Mouse (Mus musculus) layer of hippocampus, postnatal 10 days (tissue): ENCODE data around the gene Dnttip2. TPM values are rescaled to one million over a fixed set of nuclear protein-coding genes. Genes with fewer than 3 reads are reported as not detected.

ENCODE experiments used
- DNase-seq, 2 experiments: peaks; one replicate each; pipeline ENCODE4 v3.0.0; 2021; ENCODE audit warnings: low spot score in 2 of 2
- microRNA-seq, 2 experiments: library from miRNA; unstranded; fragments of <30 nt; microRNA quantifications; one replicate each; pipeline ENCODE4 v1.2.0; 2021
- total RNA-seq, 2 experiments: library from RNA; stranded (reverse); gene quantifications; 2 replicates each; pipeline ENCODE4 v1.2.3; 2021

Gene Dnttip2
- total RNA-seq, 2 experiments from 2014 or later, result 27.3 to 28.6 TPM

DNA sequence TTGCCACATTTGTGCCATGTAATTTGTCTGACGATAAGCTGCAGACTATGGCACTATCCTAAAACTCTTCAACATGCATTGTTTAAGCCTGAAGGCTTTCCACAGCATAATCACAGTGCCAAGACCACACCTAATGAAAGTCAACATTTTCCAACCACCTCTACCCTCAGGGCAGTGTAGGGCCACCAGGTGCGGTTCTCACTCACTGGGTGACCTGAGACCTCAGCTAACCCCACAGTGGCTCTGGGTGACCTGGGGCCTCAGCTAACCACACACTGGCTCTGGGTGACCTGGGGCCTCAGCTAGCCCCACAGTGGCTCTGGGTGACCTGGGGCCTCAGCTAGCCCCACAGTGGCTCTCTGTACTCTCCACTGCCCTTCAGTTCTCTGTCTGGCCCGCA is 50.3 kb downstream of the Dnttip2 start:
- no peak for DNase-seq

DNA sequence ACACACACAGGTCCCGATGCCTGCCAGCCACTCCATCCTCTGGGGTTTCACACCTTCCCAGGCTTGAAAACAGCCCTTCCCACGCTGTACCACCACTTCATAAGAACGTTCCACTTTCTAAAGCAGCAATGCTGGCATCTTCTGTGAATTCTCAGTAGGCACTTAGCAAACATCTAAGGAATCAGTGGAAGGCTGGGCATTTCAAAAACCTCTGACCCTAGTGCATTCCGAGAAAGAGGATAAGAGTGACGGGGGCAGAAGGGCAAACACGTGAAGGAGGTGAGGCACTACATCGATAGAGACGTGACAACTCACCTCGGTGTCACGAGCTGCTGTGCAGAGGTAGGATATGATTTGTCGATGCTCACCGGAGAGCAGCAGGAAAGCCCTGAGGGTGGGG is 56.3 kb downstream of the Dnttip2 start:
- DNase-seq, result no peak

DNA sequence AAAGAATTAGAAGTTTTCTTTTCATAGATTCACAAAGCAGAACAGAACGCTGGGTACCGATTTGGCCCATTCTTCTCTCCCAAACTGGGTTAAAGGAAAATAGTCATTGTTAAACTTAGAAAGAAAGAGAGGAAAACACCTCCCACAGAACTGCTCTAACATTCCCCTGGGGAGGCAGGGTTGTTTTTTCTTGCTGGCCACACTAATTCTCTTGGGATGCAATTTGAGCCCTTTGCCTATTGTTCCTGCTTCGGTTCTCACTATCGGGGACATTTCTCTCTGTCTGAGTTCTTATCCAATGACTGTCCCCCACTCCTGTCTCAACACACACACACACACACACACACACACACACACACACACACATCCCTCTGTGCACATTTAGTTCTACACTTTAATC is 59.3 kb downstream of the Dnttip2 start:
- no peak for DNase-seq

DNA sequence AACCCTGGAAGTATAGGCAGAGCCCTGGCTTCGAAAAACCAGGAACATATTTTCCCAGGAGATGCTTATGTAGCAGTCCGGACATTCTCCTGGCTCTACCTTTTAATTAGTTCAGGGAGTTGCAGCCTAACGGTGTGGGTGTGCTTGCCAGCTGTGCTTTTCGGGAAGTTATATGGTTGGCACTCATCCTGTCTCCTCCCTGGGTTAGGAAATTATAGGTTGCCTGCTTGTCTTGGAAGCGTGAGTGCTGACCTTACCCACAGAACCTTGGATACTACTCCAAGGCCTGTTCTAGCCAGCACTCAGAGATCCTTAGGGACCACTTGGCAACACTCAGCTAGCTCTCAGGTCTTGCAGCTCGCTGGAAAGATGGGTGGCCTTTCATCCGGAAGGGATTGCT is 59.7 kb downstream of the Dnttip2 start:
- no peak for DNase-seq

DNA sequence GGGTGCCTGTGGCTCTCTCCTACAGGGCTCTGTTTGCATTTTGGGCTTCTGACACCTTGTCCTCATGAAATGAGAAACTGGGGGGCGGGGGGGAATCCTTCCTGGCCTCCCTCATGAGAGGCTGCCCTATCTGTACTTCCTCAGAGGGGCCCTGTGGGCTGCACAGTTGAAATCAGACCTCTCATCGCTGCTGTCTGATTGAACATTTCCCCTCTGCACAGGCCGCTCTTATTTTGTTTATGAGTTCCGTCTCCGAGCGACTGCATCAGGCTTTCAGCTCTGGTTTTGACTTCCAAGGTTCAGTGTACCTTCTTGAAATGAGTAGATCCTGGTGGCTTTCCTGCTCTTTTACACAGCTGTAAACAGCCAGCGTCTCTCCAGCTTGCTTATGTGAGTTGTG is 60.2 kb downstream of the Dnttip2 start:
- no peak for DNase-seq

Small RNA genes within 50 kb of the gene (microRNA-seq; reads per million reads assigned to microRNA genes)
- gene Gm22903 (0 reads per million in 2 experiments), gene Mir760 (2,412 to 2,457 reads per million in 2 experiments)

Other genes starting within 250 kb of the Dnttip2 start
- 1 to 10 TPM; 1.6 to 1.7 TPM for gene Abca4, start 229.9 kb upstream of the Dnttip2 start, total RNA-seq
- gene Gclm, start 28.8 kb upstream of the Dnttip2 start, total RNA-seq, result 10 to 100 TPM; 54.4 to 67.7 TPM
- 1 to 10 TPM; 6.1 to 7.0 TPM for gene Bcar3, start 19.7 kb downstream of the Dnttip2 start, total RNA-seq